Mouse (Mus musculus): Measurements from ENCODE around the gene Hsd17b11.

Hsd17b11 gene

GRCm38 (mm10) chr5:104021597-104022378 lies at the start of gene Hsd17b11:
TSS of gene Hsd17b11 (minus strand) at chr5:104021919.
- DNase-seq: peak; percentile 61 to 63

GRCm38 (mm10) chr5:104071048-104071447 lies 49.3 kb upstream of the Hsd17b11 start:
- DNase-seq: no peak

GRCm38 (mm10) chr5:104068751-104069150 lies 47.0 kb upstream of the Hsd17b11 start:
- peak; percentile 33 to 36 for DNase-seq

- no peak for DNase-seq
Measured at GRCm38 (mm10) chr5:104062773-104063551, 41.2 kb upstream of the Hsd17b11 start.

GRCm38 (mm10) chr5:104061936-104062772 lies 40.4 kb upstream of the Hsd17b11 start:
- no peak for DNase-seq

GRCm38 (mm10) chr5:104060429-104060828 lies 38.7 kb upstream of the Hsd17b11 start:
- no peak for DNase-seq

GRCm38 (mm10) chr5:104059628-104060027 lies 37.9 kb upstream of the Hsd17b11 start:
- no peak for DNase-seq

GRCm38 (mm10) chr5:104058021-104058420 lies 36.3 kb upstream of the Hsd17b11 start:
- DNase-seq: peak; percentile 86 to 87

GRCm38 (mm10) chr5:104056295-104056694 lies 34.6 kb upstream of the Hsd17b11 start:
- no peak for DNase-seq

- DNase-seq: no peak
Measured at GRCm38 (mm10) chr5:104055816-104056215, 34.1 kb upstream of the Hsd17b11 start.

GRCm38 (mm10) chr5:104054938-104055337 lies 33.2 kb upstream of the Hsd17b11 start:
- no peak for DNase-seq

- DNase-seq: peak; percentile 58 to 60
Measured at GRCm38 (mm10) chr5:104052956-104053355, 31.2 kb upstream of the Hsd17b11 start.

- DNase-seq: no peak
Measured at GRCm38 (mm10) chr5:104048139-104048538, 26.4 kb upstream of the Hsd17b11 start.

- DNase-seq: peak in 1 of 2 experiments; percentile 14
Measured at GRCm38 (mm10) chr5:104047200-104048105, 25.7 kb upstream of the Hsd17b11 start.

- DNase-seq: peak; percentile 95
Measured at GRCm38 (mm10) chr5:104046256-104047199, 24.8 kb upstream of the Hsd17b11 start, which contains the start of gene Nudt9. TSS of gene Nudt9 (plus strand) at chr5:104046306.

- no peak for DNase-seq
Measured at GRCm38 (mm10) chr5:104043704-104044103, 22.0 kb upstream of the Hsd17b11 start.

- DNase-seq: no peak
Measured at GRCm38 (mm10) chr5:104042906-104043305, 21.2 kb upstream of the Hsd17b11 start.

GRCm38 (mm10) chr5:104039154-104039932 lies 17.6 kb upstream of the Hsd17b11 start:
- DNase-seq: no peak

- no peak for DNase-seq
Measured at GRCm38 (mm10) chr5:104036686-104037085, 15.0 kb upstream of the Hsd17b11 start.

- DNase-seq: no peak
Measured at GRCm38 (mm10) chr5:104035824-104036223, 14.1 kb upstream of the Hsd17b11 start.
